Mouse (Mus musculus) urinary bladder, postnatal 0 days (tissue): ENCODE results near the gene Timm8b. TPM values are rescaled to one million over a fixed set of nuclear protein-coding genes. Genes with fewer than 3 reads are reported as not detected.

Source experiments
- polyA plus RNA-seq: library from polyadenylated mRNA; unstranded; fragments of >200 nt; fragmentation: Nextera tagmentation; extraction: Ambion mirVana; gene quantifications from 2 replicates; pipeline ENCODE4 v1.2.1, GENCODE M21; 2015

The Timm8b gene
- polyA plus RNA-seq: 213 and 221 TPM in 2 replicates

DNA sequence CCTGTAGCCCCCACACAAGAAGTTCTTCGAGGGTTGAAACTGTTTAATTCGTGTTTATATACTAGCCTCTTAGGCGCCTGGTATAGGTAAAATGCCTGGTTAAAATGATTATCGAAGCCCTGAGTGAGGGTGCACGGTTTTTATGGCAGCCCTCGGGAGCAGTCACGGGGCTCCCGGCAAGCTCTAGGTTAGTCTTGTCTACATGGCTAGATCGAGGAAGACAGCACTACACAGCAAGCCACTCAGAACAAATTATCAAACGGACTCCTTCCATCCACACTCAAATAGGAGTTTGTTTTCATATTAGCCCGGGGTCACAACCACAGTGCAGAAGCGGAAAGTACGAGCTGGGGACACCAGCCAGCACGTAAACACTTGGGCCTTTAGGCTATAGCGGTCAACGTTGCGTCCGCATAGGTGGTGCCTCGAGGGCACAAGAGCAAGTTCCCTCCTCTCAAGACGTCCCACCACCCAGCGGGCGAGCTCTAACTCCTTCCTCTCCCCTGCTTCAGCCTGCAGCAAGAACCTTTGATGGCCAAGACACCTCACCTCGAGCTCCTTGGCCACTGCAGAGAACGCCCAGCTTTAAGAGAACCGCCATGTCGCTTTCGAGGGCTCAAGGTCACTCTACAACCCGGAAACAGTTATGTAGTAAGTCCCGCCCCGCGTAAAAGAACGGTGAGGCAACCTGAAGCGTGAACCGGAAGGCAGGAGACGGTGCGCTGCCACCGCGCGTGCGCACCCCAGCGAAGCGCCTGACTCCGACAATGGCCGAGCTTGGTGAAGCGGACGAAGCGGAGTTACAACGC is at the start of gene Timm8b, which contains the start of gene Sdhd:
Gene Timm8b (plus strand): TSS at position 722 of the 809 bp plus-strand sequence.
Gene Sdhd (minus strand): TSS at position 624 of the 809 bp plus-strand sequence.

DNA sequence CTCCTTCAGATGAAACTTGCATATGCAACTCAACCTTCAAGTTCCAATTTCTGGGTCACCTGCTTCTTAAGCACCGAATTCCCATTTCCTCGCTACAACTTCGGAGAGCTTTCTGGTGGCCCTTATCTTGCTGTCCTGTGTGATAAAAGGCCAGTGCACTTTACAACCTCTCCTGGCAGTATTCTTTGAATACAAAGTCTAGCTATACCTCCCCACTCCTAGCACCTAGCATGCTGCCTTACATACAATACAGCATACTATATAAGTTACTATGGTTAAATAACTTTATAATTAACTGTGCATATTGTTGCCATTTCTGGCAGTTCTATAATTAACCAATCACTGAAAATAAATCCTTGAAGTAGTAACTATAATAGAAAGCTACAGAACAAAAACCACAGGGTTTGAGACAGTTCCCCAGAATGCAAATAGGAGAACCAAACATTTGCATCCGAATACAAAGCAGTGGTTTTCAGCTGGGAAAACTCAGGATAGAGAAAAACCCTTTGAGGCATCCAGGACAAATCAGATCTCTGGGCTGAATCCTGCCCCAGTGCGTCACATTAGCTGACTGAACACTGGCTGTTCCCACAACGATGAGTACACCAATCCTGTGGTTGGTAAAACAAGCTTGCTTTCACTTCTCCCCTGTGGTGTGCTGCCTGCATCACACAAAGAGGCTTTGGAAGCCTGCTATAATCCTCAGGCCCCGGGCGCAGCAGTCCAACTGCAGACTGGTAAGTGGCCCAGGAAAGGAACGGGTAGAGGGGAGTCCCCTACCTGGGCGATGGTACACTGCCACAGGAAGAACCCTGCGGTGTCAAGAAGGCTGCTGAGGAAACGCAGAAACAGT is 49.2 kb upstream of the Timm8b start, which contains the start of gene Il18:
Gene Il18 (plus strand): TSS at position 587 of the 853 bp plus-strand sequence.

DNA sequence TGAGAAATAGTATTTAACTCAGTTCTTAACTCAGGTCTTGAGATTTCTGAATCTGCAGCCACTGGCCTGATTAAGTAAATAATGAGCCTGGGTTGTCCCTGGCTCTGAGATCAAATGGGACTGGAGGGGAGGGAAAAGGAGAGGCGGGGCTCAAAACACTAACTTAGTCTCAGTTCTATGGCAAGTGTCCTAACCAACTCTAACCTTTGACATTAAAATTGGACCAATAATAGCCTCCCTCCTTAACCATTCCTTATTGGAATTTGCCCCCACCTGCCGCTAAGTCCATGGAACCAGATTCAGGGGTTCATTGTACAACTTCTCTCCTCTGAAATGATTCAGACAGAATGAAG is 48.6 kb upstream of the Timm8b start, which contains the start of gene Bco2:
Gene Bco2 (minus strand): TSS at position 88 of the 353 bp plus-strand sequence.

DNA sequence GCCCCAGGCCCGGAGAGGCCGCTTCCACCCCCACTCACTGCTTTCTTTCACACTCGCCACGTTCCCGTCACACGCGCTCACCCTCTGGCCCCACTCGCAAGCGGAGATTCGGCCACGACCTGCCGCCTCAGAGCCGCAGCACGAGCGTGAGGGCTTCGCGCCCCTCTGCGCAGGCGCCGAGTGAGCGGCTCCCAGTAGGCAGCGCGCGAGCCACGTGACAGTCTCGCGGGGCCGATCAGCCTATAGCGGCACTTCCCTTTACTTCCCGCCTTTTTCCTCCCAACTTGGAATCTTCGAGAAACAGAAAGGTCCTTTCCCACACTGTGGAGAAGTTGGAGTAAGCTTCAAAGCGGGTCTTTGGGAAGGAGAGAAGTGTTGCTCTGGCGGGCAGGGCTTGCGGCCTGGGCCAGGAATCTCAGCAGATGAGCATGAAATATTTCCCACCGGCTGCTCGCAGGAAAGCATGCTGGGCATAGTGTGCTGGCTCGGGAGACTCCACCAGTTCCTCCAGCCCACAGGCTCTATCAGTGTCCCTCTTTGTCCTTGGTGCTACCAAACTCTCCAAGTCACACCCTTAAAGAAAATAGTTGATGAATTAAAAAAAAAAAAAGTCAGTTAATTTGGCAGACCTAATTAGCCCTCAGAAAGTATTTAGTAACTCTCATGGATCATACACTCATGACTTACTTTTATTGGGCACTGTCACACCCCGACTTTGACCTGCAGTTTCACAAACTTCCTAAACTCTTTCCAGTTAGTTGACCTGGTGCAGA is 42.4 kb upstream of the Timm8b start, which contains the start of gene Tex12:
Gene Tex12 (minus strand): TSS at position 181 of the 773 bp plus-strand sequence.

DNA sequence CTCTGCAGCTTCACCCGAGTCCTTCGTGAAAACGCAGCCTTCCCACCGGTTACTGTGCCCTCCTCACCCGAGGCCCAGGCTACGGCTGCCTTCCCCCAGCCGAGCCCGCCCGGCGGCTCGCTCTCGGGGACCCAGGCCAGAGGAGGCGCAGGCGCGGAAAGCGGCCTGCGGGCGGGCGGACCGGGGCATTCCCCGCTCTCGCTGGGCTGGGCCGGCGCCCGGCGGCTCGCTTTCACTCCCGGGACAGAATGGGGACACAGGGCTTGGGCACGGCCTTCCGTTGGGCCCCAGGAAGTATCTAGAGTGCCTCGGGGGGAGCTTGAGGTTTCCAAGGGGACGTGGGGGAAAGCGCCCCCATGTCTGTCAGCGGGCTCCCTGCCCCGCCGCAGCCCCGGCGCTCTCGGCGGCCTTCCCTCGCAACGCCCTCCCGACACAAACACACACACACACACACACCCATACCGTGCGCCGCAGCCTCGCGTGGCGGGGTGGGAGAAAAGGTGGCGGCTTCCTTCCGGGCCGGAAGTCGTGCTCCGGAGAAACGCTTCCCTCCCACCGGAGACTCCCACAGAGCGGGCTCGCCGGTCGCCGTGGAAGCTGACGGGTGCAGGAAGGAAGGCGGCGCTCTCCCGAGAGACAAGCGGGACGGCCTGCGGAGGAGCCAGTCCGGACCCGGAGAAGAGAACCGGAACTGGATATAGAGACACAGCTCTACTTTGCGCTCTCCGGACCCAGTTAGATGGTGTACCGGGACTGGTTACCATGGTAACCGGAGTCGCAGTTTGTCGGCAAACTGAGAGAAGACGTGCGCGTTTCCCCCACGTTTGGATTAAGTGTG is 13.3 kb downstream of the Timm8b start, which contains the start of the genes Pih1d2 and Nkapd1:
Gene Pih1d2 (plus strand): TSS at position 556 of the 838 bp plus-strand sequence.
Gene Nkapd1 (minus strand): TSS at position 699 of the 838 bp plus-strand sequence.

Other genes starting within 250 kb of the Timm8b start
- gene Plet1, start 109.4 kb upstream of the Timm8b start, polyA plus RNA-seq: 85.3 and 90.0 TPM in 2 replicates
- 64.4 and 72.6 TPM in 2 replicates for gene Pts, start 75.2 kb upstream of the Timm8b start, polyA plus RNA-seq
- gene Il18, start 49.1 kb upstream of the Timm8b start, polyA plus RNA-seq: 7.4 and 9.4 TPM in 2 replicates
- 0.15 and 0.30 TPM in 2 replicates for gene Bco2, start 48.7 kb upstream of the Timm8b start, polyA plus RNA-seq
- gene Tex12, start 42.6 kb upstream of the Timm8b start, polyA plus RNA-seq: not detected in 2 replicates
- gene Sdhd, start 98 bp upstream of the Timm8b start, polyA plus RNA-seq: 283 and 294 TPM in 2 replicates
- 1.5 and 1.8 TPM in 2 replicates for gene Pih1d2, start 13.4 kb downstream of the Timm8b start, polyA plus RNA-seq
- gene Nkapd1, start 13.6 kb downstream of the Timm8b start, polyA plus RNA-seq: 12.5 and 14.8 TPM in 2 replicates
- gene Dlat, start 55.9 kb downstream of the Timm8b start, polyA plus RNA-seq: 36.8 and 50.7 TPM in 2 replicates
- gene Dixdc1, start 135.6 kb downstream of the Timm8b start, polyA plus RNA-seq: 4.4 and 5.5 TPM in 2 replicates
- gene 2310030G06Rik, start 142.6 kb downstream of the Timm8b start, polyA plus RNA-seq: 8.0 and 8.8 TPM in 2 replicates
- gene Cryab, start 147.4 kb downstream of the Timm8b start, polyA plus RNA-seq: 377 and 452 TPM in 2 replicates
- gene Hspb2, start 148.4 kb downstream of the Timm8b start, polyA plus RNA-seq: 50.8 and 52.8 TPM in 2 replicates
- 7.0 and 7.4 TPM in 2 replicates for gene Fdxacb1, start 164.3 kb downstream of the Timm8b start, polyA plus RNA-seq
- gene Alg9, start 171.1 kb downstream of the Timm8b start, polyA plus RNA-seq: 19.1 and 20.0 TPM in 2 replicates
- 31.9 and 33.0 TPM in 2 replicates for gene 1110032A03Rik, start 171.6 kb downstream of the Timm8b start, polyA plus RNA-seq
- gene Ppp2r1b, start 241.4 kb downstream of the Timm8b start, polyA plus RNA-seq: 21.8 and 23.2 TPM in 2 replicates